Mouse (Mus musculus): Measurements from ENCODE around the gene Casc1. TPM values are rescaled to one million over a fixed set of nuclear protein-coding genes. Genes with fewer than 3 reads are reported as not detected.

The Casc1 gene
- polyA plus RNA-seq (2012; ENCODE audit: insufficient read depth, insufficient read length, missing spikeins): not detected in 2 replicates

- H3K27ac ChIP-seq (replicated peaks; ENCODE audit: low read depth, low read length): peak within 1 kb of the TSS; percentile 97
- H3K4me1 ChIP-seq (ENCODE audit: control insufficient read depth, insufficient read depth, insufficient read length, low read length): peaks cover 2% of the 10 kb centered on the region; the same call in 1 of the 2 replicates
These were observed at the start of gene Casc1, which contains the start of gene Etfrf1 for GRCm38 (mm10) chr6:145210816-145211338. TSS of gene Casc1 (minus strand) at chr6:145211005. TSS of gene Etfrf1 (plus strand) at chr6:145211134.

DNA sequence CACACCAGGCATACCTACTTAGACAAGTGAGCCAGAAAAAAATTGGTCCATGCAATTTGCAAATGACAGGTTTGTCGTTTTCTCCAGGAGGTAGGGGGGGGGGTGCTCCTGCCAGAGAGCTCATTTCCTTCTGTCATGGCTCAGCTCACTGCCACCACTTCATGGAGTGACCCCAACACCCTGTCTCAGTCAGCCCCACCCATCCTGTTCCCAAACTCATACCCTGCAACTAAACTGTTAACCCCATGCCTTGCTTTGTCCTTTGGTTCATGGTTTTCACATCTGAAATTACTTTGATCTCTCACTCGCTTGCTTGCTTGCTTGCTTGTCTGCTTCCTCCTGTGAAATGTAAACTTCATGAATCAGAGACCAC, 45.9 kb upstream of the Casc1 start:
- no peak overlapping the region for H3K27ac ChIP-seq (replicated peaks; ENCODE audit: low read depth, low read length)
- H3K4me3 ChIP-seq (ENCODE audit: insufficient read depth, low read depth, low read length): no peak overlapping the region
- peaks cover 4% of the 10 kb centered on the region; the same call in 1 of the 2 replicates for H3K4me1 ChIP-seq (ENCODE audit: control insufficient read depth, insufficient read depth, insufficient read length, low read length)

More at GRCm38 (mm10) chr6:145210816-145211338, at the start of gene Casc1, which contains the start of gene Etfrf1:
- H3K4me3 ChIP-seq (ENCODE audit: insufficient read depth, low read depth, low read length): peak within 1 kb of the TSS; percentile 72

GRCm38 (mm10) chr6:145255952-145256700, 45.3 kb upstream of the Casc1 start:
- H3K4me1 ChIP-seq (ENCODE audit: control insufficient read depth, insufficient read depth, insufficient read length, low read length): peaks cover 4% of the 10 kb centered on the region; the same call in 1 of the 2 replicates
- H3K4me3 ChIP-seq (ENCODE audit: insufficient read depth, low read depth, low read length): no peak overlapping the region

DNA sequence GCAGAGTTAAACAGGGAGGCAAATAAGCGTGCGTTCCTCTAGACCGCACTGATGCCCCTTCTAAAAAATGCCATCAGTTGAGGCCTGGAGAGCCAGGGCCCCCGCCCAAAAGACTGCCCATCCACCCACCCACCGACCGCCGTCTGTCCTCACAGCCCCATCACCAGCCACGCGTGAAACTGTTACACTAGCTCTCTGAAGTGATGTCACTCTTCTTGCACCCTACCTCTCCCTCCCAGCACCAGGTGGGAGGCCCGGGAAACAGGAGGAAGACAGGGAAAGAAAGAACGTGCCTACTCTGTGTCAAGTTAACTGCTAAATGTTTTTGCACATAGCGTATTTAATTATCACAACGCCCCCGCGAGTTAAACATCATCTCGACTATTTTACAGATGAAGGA, 40.0 kb upstream of the Casc1 start:
- Histone ChIP-seq H3K27ac (replicated peaks; ENCODE audit: low read depth, low read length) (peak overlapping the region; percentile 63; the same call in 1 of the 2 replicates), H3K4me3 (ENCODE audit: insufficient read depth, low read depth, low read length) (peak overlapping the region; percentile 99)

More at GRCm38 (mm10) chr6:145255952-145256700, 45.3 kb upstream of the Casc1 start:
- no peak overlapping the region for H3K27ac ChIP-seq (replicated peaks; ENCODE audit: low read depth, low read length)

GRCm38 (mm10) chr6:145250185-145250791, 39.5 kb upstream of the Casc1 start, which contains the start of gene Kras:
TSS of gene Kras (minus strand) at chr6:145250239.
- peak within 1 kb of the TSS; percentile 64 for H3K27ac ChIP-seq (replicated peaks; ENCODE audit: low read depth, low read length)
- peak within 1 kb of the TSS; percentile 99 for H3K4me3 ChIP-seq (ENCODE audit: insufficient read depth, low read depth, low read length)
- peaks cover 3% of the 10 kb centered on the region for H3K4me1 ChIP-seq (ENCODE audit: control insufficient read depth, insufficient read depth, insufficient read length, low read length)

More for the DNA sequence above, 40.0 kb upstream of the Casc1 start:
- H3K4me1 ChIP-seq (ENCODE audit: control insufficient read depth, insufficient read depth, insufficient read length, low read length): peaks cover 3% of the 10 kb centered on the region

DNA sequence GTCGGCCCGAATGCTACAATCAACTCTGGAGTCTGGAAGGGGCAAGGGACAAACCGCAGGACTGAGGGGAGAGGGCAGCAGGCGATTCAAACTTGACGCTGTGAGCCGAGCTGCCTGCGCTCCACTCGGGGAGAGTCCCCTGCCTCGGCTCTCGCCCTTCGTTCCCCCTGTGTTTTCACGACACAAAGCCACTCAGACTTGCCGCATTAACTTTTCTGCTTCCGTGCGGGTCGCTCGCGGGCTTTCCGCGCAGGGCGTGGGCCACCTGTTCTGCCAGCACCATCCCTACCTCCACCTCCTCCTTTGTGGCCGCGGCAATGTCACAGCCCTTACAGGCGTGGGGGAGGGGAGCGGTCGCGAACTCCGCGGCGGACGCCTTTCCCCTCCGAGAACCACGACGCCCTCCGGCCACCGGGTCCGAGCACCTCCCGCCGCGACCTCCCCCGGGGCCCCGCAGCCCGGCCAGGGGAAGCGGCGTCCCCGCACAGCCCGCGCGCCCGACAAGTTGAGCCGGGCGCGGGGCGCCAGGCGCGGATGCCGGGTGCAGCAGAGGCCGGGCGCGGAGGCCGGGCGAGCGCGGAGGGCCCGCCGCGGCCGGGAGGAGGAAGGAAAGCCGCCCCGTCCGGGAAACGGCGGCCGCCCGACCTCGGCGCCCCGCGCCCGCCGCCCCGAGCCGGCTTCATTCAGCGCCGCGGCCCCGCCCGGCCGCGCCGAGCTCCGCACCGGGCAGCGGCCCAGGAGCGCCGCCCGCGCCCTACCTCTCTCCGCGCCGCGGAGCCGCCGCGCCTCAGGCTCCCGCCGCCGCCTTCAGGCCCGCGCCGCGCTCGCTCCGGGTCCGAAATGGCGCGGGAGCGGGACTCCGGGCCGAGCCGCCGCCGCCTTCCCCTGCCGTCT, 38.7 kb upstream of the Casc1 start:
- Histone ChIP-seq H3K4me1 (ENCODE audit: control insufficient read depth, insufficient read depth, insufficient read length, low read length) (peaks cover 3% of the 10 kb centered on the region), H3K4me3 (ENCODE audit: insufficient read depth, low read depth, low read length) (peak overlapping the region; percentile 99), H3K27ac (replicated peaks; ENCODE audit: low read depth, low read length) (peak overlapping the region; percentile 64)

GRCm38 (mm10) chr6:145247886-145248285, 37.1 kb upstream of the Casc1 start:
- Histone ChIP-seq H3K4me3 (ENCODE audit: insufficient read depth, low read depth, low read length) (peak overlapping the region; percentile 30), H3K4me1 (ENCODE audit: control insufficient read depth, insufficient read depth, insufficient read length, low read length) (peaks cover 3% of the 10 kb centered on the region), H3K27ac (replicated peaks; ENCODE audit: low read depth, low read length) (no peak overlapping the region)

DNA sequence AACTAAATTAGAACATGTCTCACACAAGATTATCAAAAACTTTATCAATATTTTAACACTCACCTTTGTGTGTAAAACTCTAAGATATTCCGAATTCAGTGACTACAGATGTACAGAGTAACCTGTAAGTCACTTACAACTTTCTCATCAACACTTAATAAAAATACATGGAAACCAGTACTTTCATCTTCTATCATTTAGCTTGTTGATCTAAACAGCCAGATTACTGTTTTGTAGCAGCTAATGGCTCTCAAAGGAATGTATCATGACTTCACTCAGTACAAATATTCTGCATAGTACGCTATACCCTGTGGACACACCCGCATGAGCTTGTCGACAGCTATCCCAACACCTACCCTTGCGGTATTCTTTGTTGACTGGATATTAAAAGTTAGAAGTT, 36.0 kb upstream of the Casc1 start:
- H3K4me1 ChIP-seq (ENCODE audit: control insufficient read depth, insufficient read depth, insufficient read length, low read length): peaks cover 3% of the 10 kb centered on the region
- no peak overlapping the region for H3K27ac ChIP-seq (replicated peaks; ENCODE audit: low read depth, low read length)
- H3K4me3 ChIP-seq (ENCODE audit: insufficient read depth, low read depth, low read length): no peak overlapping the region

GRCm38 (mm10) chr6:145242521-145242920, 31.7 kb upstream of the Casc1 start:
- Histone ChIP-seq H3K4me3 (ENCODE audit: insufficient read depth, low read depth, low read length) (no peak overlapping the region), H3K4me1 (ENCODE audit: control insufficient read depth, insufficient read depth, insufficient read length, low read length) (no peaks in the 10 kb centered on the region)

GRCm38 (mm10) chr6:145240285-145240684, 29.5 kb upstream of the Casc1 start:
- no peaks in the 10 kb centered on the region for H3K4me1 ChIP-seq (ENCODE audit: control insufficient read depth, insufficient read depth, insufficient read length, low read length)
- H3K27ac ChIP-seq (replicated peaks; ENCODE audit: low read depth, low read length): no peak overlapping the region
- H3K4me3 ChIP-seq (ENCODE audit: insufficient read depth, low read depth, low read length): no peak overlapping the region

More at GRCm38 (mm10) chr6:145242521-145242920, 31.7 kb upstream of the Casc1 start:
- H3K27ac ChIP-seq (replicated peaks; ENCODE audit: low read depth, low read length): no peak overlapping the region

DNA sequence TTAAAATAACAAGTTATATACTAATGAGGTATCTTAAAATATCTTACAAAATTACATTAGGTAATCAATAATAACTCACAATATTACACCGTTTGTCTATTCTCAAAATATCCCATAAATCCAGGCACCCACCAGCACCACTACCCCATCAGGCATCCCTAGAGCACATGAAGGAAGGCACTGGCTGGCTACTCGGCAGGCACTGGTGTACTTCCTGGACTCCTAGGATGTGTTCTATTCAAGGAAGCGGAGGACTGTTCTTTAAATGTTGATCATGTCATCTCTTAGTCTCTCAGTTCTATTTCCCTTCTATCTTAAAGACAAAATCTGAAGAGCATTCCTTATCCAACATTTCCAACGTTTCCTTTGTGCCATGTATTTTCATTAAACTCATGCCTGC, 26.3 kb upstream of the Casc1 start:
- H3K4me3 ChIP-seq (ENCODE audit: insufficient read depth, low read depth, low read length): no peak overlapping the region
- H3K4me1 ChIP-seq (ENCODE audit: control insufficient read depth, insufficient read depth, insufficient read length, low read length): no peaks in the 10 kb centered on the region
- H3K27ac ChIP-seq (replicated peaks; ENCODE audit: low read depth, low read length): no peak overlapping the region

DNA sequence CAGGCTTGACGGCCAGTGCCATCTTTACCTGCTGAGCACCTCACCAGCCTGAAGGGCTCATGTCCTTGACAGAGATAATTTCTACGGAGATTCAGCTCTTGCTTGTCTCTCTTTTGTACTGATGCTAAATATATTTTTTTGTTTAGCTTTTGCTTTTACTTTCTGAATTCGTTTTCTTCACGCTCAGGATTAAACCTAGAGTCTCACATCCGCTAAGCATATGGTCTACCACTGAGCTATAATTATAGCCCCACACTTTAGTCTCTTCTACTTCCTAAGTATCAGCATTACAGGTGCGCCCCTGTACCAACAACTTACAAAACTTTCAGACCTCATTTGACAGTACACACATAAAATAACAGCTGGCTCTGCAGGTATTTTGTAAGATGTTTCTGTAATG, 24.6 kb upstream of the Casc1 start:
- Histone ChIP-seq H3K4me1 (ENCODE audit: control insufficient read depth, insufficient read depth, insufficient read length, low read length) (no peaks in the 10 kb centered on the region), H3K4me3 (ENCODE audit: insufficient read depth, low read depth, low read length) (no peak overlapping the region)

DNA sequence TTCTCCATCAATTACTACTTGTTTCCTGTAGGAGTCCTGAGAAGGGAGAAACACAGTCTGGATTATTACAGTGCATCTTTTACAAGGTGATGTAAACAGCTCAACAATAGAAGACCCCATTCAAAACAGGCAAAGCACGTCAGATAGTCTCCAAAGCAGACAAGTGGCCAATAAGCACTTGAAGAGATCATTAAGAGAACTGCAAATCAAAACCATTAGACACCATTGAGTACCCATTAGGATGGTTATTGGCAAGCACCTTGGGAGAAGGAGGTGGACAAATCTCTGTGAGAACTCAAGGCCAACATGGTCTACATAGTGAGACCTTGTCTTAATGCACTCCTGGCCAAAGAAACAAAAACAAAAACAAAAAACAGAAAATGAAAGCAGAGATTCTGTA, 23.6 kb upstream of the Casc1 start:
- Histone ChIP-seq H3K4me3 (ENCODE audit: insufficient read depth, low read depth, low read length) (no peak overlapping the region), H3K27ac (replicated peaks; ENCODE audit: low read depth, low read length) (no peak overlapping the region), H3K4me1 (ENCODE audit: control insufficient read depth, insufficient read depth, insufficient read length, low read length) (no peaks in the 10 kb centered on the region)

More for the DNA sequence above, 24.6 kb upstream of the Casc1 start:
- H3K27ac ChIP-seq (replicated peaks; ENCODE audit: low read depth, low read length): no peak overlapping the region

GRCm38 (mm10) chr6:145226296-145226695, 15.5 kb upstream of the Casc1 start:
- H3K4me1 ChIP-seq (ENCODE audit: control insufficient read depth, insufficient read depth, insufficient read length, low read length): no peaks in the 10 kb centered on the region
- H3K27ac ChIP-seq (replicated peaks; ENCODE audit: low read depth, low read length): no peak overlapping the region
- no peak overlapping the region for H3K4me3 ChIP-seq (ENCODE audit: insufficient read depth, low read depth, low read length)
